Mouse (Mus musculus): ENCODE results near the gene S100a16. TPM values are rescaled to one million over a fixed set of nuclear protein-coding genes. Genes with fewer than 3 reads are reported as not detected.

Gene S100a16
- polyA plus RNA-seq, 1 experiment = 149 TPM

DNA sequence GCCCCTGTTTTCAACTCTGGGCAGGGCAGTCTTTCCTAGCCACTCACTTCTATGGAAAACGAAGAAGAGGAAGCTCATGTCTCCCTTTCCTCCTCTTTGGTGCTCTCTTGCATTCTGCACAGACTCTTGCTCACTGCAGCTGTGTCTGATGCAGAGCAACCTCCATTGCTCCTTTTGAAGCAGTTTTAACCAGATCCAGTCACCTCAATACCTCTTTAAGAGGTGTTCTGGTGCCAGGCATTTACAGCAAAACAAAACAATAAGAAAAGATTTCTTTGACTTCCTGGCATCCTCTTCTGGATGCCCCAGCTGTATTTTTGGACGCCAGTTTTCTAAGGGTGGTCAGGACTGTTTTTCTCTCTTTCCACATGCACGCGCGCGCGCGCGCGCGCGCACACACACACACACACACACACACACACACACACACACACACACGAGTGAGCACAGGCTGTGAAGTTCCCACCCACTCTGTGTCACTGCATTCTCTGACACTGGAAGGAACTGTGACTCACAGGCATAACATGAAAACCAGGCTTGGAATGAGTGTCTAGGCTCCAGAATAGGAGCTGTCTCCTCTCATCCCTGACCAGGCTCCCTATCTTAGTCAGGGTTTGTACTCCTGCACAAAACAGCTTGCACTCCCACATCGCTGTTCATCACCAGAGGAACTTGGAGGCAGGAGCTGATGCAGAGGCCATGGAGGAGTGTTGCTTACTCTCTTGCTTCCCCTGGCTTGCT, 50.5 kb downstream of the S100a16 start:
- TF ChIP-seq CTCF (IDR thresholded peaks at IDR 0.05; ENCODE audit: borderline replicate concordance, insufficient read depth, low read depth, low read length) = no peak
- no peak for TF ChIP-seq POLR2A (IDR thresholded peaks at IDR 0.05; ENCODE audit: borderline replicate concordance, insufficient read depth, low read length)
- WGBS = 86% methylated on average over 14 of the region's 14 CpGs
- no peaks in the 10 kb centered on the region for H3K27me3 ChIP-seq (ENCODE audit: control insufficient read depth, insufficient read depth, low read length)
- no peak overlapping the region for H3K4me3 ChIP-seq (replicated peaks; ENCODE audit: insufficient read depth, low read depth, low read length)
- no peak for DNase-seq
- H3K27ac ChIP-seq (ENCODE audit: insufficient read depth, low read length) = no peak overlapping the region
- no peaks in the 10 kb centered on the region; the same call in 1 of the 2 replicates for H3K4me1 ChIP-seq (ENCODE audit: control insufficient read depth, insufficient read depth, low read length)

DNA sequence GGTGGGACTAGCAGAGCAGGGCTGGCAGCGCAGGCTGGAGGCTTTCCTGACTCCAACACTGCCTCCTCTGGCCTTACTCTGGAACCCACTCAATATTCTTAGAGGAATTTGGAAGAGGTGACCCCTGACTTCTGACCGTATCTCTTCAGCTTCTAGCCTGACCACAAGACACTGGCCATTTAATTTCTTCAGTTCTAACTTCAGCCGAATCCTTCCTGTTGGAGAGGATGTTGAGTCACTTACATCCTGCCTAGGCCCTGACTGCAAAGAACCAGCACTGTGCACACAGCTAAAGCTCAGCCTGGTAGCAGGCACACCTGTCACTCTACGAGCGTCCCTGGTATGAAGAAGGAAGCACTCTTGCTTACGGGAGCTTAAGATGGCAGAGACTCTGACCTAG, 52.3 kb downstream of the S100a16 start:
- Histone ChIP-seq H3K27ac (ENCODE audit: insufficient read depth, low read length) (no peak overlapping the region), H3K27me3 (ENCODE audit: control insufficient read depth, insufficient read depth, low read length) (no peaks in the 10 kb centered on the region), H3K4me1 (ENCODE audit: control insufficient read depth, insufficient read depth, low read length) (no peaks in the 10 kb centered on the region; the same call in 1 of the 2 replicates), H3K4me3 (replicated peaks; ENCODE audit: insufficient read depth, low read depth, low read length) (no peak overlapping the region)
- TF ChIP-seq POLR2A (IDR thresholded peaks at IDR 0.05; ENCODE audit: borderline replicate concordance, insufficient read depth, low read length) (no peak), CTCF (IDR thresholded peaks at IDR 0.05; ENCODE audit: borderline replicate concordance, insufficient read depth, low read depth, low read length) (no peak)
- no peak for DNase-seq
- WGBS = 86% methylated on average over 6 of the region's 6 CpGs

DNA sequence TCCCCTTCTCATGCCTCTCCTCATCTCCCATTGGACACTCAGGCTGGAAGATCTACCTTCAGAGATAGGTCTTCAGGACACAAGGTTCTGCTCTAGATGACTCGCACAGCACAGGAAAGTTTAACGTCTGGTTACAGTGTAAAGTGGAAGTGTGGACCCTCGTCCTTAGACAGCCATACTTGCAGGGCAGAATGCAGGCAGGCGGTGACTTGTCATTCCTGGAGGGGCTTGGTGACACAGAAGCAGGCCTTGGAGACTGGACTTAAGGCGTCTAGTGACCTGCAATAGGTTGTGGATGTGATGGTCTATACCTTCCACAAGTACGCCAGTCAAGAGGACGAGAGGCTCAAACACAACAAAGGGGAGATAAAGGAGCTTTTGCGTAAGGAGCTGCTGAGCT, 52.9 kb downstream of the S100a16 start, which contains the start of gene S100a2:
Gene S100a2 (plus strand): TSS at position 301 of the 400 bp plus-strand sequence.
- no peaks in the 10 kb centered on the region; the same call in 1 of the 2 replicates for H3K4me1 ChIP-seq (ENCODE audit: control insufficient read depth, insufficient read depth, low read length)
- TF ChIP-seq POLR2A (IDR thresholded peaks at IDR 0.05; ENCODE audit: borderline replicate concordance, insufficient read depth, low read length) = no peak
- TF ChIP-seq CTCF (IDR thresholded peaks at IDR 0.05; ENCODE audit: borderline replicate concordance, insufficient read depth, low read depth, low read length) = no peak
- no peak for DNase-seq
- H3K27ac ChIP-seq (ENCODE audit: insufficient read depth, low read length) = no peak within 1 kb of the TSS
- H3K27me3 ChIP-seq (ENCODE audit: control insufficient read depth, insufficient read depth, low read length) = no peaks in the 10 kb centered on the region
- H3K4me3 ChIP-seq (replicated peaks; ENCODE audit: insufficient read depth, low read depth, low read length) = no peak within 1 kb of the TSS
- 93% methylated on average over 8 of the region's 8 CpGs for WGBS

Other genes with a start within 250 kb of the S100a16 start
- gene Gatad2b, start 244.1 kb upstream of the S100a16 start, polyA plus RNA-seq (2012; rRNA removed) = 33.3 and 40.7 TPM in 2 replicates
- gene Slc27a3, start 147.3 kb upstream of the S100a16 start, polyA plus RNA-seq (2012; rRNA removed) = 6.1 and 7.1 TPM in 2 replicates
- gene Ints3, start 103.6 kb upstream of the S100a16 start, polyA plus RNA-seq (2012; rRNA removed) = 48.5 and 51.4 TPM in 2 replicates
- 16.1 TPM in 2 replicates for gene Npr1, start 71.4 kb upstream of the S100a16 start, polyA plus RNA-seq (2012; rRNA removed)
- gene Ilf2, start 61.1 kb upstream of the S100a16 start, polyA plus RNA-seq (2012; rRNA removed) = 98.7 and 107 TPM in 2 replicates
- 77.6 and 82.4 TPM in 2 replicates for gene Snapin, start 46.2 kb upstream of the S100a16 start, polyA plus RNA-seq (2012; rRNA removed)
- 148 and 151 TPM in 2 replicates for gene Chtop, start 27.8 kb upstream of the S100a16 start, polyA plus RNA-seq (2012; rRNA removed)
- 205 and 240 TPM in 2 replicates for gene S100a1, start 22.9 kb upstream of the S100a16 start, polyA plus RNA-seq (2012; rRNA removed)
- gene S100a13, start 22.8 kb upstream of the S100a16 start, polyA plus RNA-seq (2012; rRNA removed) = 57.9 and 66.1 TPM in 2 replicates
- gene S100a14, start 10.4 kb upstream of the S100a16 start, polyA plus RNA-seq (2012; rRNA removed) = not detected in 2 replicates
- 0.86 and 1.3 TPM in 2 replicates for gene S100a3, start 23.3 kb downstream of the S100a16 start, polyA plus RNA-seq (2012; rRNA removed)
- not detected in 2 replicates for gene S100a2, start 53.0 kb downstream of the S100a16 start, polyA plus RNA-seq (2012; rRNA removed)
- gene Gm42674, start 64.7 kb downstream of the S100a16 start, polyA plus RNA-seq (2012; rRNA removed) = not detected in 2 replicates
- gene S100a4, start 66.5 kb downstream of the S100a16 start, polyA plus RNA-seq (2012; rRNA removed) = 2.7 and 4.1 TPM in 2 replicates
- gene S100a5, start 71.3 kb downstream of the S100a16 start, polyA plus RNA-seq (2012; rRNA removed) = not detected in 2 replicates
- 32.0 and 36.0 TPM in 2 replicates for gene S100a6, start 75.6 kb downstream of the S100a16 start, polyA plus RNA-seq (2012; rRNA removed)
- 0.31 and 0.38 TPM in 2 replicates for gene S100a7a, start 116.8 kb downstream of the S100a16 start, polyA plus RNA-seq (2012; rRNA removed)
- gene S100a8, start 131.7 kb downstream of the S100a16 start, polyA plus RNA-seq (2012; rRNA removed) = 4.4 and 8.4 TPM in 2 replicates
- gene S100a9, start 158.5 kb downstream of the S100a16 start, polyA plus RNA-seq (2012; rRNA removed) = 5.3 and 18.0 TPM in 2 replicates
- gene Pglyrp4, start 189.7 kb downstream of the S100a16 start, polyA plus RNA-seq (2012; rRNA removed) = not detected in 2 replicates
- not detected in 2 replicates for gene Gm5849, start 240.6 kb downstream of the S100a16 start, polyA plus RNA-seq (2012; rRNA removed)

Data from cerebellum, adult 2 months (tissue).